Mouse (Mus musculus) CH12.LX (cell line): ENCODE results near the gene Acmsd. TPM values are rescaled to one million over a fixed set of nuclear protein-coding genes. Genes with fewer than 3 reads are reported as not detected.

Experiments used
- DNase-seq: peaks from one replicate; pipeline ENCODE4 v3.0.0-alpha.2; 2013; ENCODE audit errors: extremely low read depth
- H3K27ac ChIP-seq: 2 replicates; pipeline ENCODE4 v1.5.1; 2012; ENCODE audit warnings: low read depth, mild to moderate bottlenecking, control low read depth, moderate library complexity; ENCODE audit not compliant: insufficient read depth
- H3K27me3 ChIP-seq: replicated peaks from 2 replicates; pipeline ENCODE3; 2012; ENCODE audit warnings: inconsistent platforms
- H3K36me3 ChIP-seq, 2 experiments: replicated peaks in 1 of 2; 2 replicates each; pipeline versions ENCODE3 to v1.6.1; 2012; ENCODE audit warnings: inconsistent platforms in 1 of 2, low read length in 1 of 2, mild to moderate bottlenecking in 1 of 2, mixed read lengths in 1 of 2, moderate library complexity in 1 of 2; ENCODE audit not compliant: control insufficient read depth in 1 of 2, insufficient read depth in 1 of 2
- H3K4me1 ChIP-seq, 2 experiments: 2 replicates each; pipeline ENCODE4 v1.6.1; 2012; ENCODE audit warnings: inconsistent platforms in 1 of 2, moderate library complexity in 1 of 2; ENCODE audit not compliant: insufficient read depth in 2 of 2, control insufficient read depth in 1 of 2
- H3K4me2 ChIP-seq: 2 replicates; pipeline ENCODE4 v1.6.1; 2012; ENCODE audit warnings: low read depth, mild to moderate bottlenecking, control low read depth; ENCODE audit not compliant: poor library complexity, insufficient read depth, severe bottlenecking
- H3K4me3 ChIP-seq, 3 experiments: fragments of 150-350 bp in 1 of 3; sonication (generic) in 1 of 3; replicated peaks in 1 of 3; 2 replicates each; pipeline versions ENCODE3 to v1.5.1; 2011 to 2012; ENCODE audit warnings: low read depth in 2 of 3, low read length in 2 of 3, mild to moderate bottlenecking in 2 of 3, moderate library complexity in 2 of 3, control low read depth in 1 of 3, improper control_type of control experiment in 1 of 3, inconsistent platforms in 1 of 3, mixed read lengths in 1 of 3; ENCODE audit not compliant: poor library complexity in 1 of 3
- H3K79me2 ChIP-seq: replicated peaks from 2 replicates; pipeline ENCODE4 v1.6.1; 2012; ENCODE audit warnings: mild to moderate bottlenecking, moderate library complexity; ENCODE audit not compliant: control insufficient read depth, poor library complexity, insufficient read depth, severe bottlenecking; ENCODE audit errors: extremely low read depth
- H3K9ac ChIP-seq: 2 replicates; pipeline ENCODE4 v1.6.1; 2012; ENCODE audit warnings: low read depth, mild to moderate bottlenecking, control low read depth, moderate library complexity; ENCODE audit not compliant: insufficient read depth
- H3K9me3 ChIP-seq: replicated peaks from 2 replicates; pipeline ENCODE3; 2012; ENCODE audit warnings: low read length, inconsistent platforms, mixed read lengths
- BHLHE40 ChIP-seq: IDR thresholded peaks from 2 replicates; pipeline ENCODE4 v1.6.1; 2011; ENCODE audit warnings: mild to moderate bottlenecking, low read depth, low read length, improper control_type of control experiment
- CHD1 ChIP-seq: IDR thresholded peaks from 2 replicates; pipeline ENCODE4 v1.6.1; 2012; ENCODE audit warnings: low read depth, low read length, improper control_type of control experiment, inconsistent platforms
- CTCF ChIP-seq, 2 experiments: IDR thresholded peaks in 1 of 2; conservative IDR thresholded peaks in 1 of 2; 2 replicates each; pipeline ENCODE4 v1.5.1; 2011 to 2012; ENCODE audit warnings: low read depth in 2 of 2, low read length in 2 of 2, improper control_type of control experiment in 1 of 2, inconsistent platforms in 1 of 2, mild to moderate bottlenecking in 1 of 2, moderate library complexity in 1 of 2
- E2F4 ChIP-seq: IDR thresholded peaks from 2 replicates; pipeline ENCODE4 v1.6.1; 2011; ENCODE audit warnings: low read depth, low read length, improper control_type of control experiment; ENCODE audit not compliant: insufficient replicate concordance
- EP300 ChIP-seq: IDR thresholded peaks from 2 replicates; pipeline ENCODE4 v1.6.1; 2011; ENCODE audit warnings: low read length, improper control_type of control experiment
- ETS1 ChIP-seq: conservative IDR thresholded peaks from 2 replicates; pipeline ENCODE4 v1.6.1; 2012; ENCODE audit warnings: low read depth, mild to moderate bottlenecking, inconsistent platforms, low read length, improper control_type of control experiment, moderate library complexity
- GABPA ChIP-seq: IDR thresholded peaks from 2 replicates; pipeline ENCODE4 v1.6.1; 2012; ENCODE audit warnings: low read depth, low read length, improper control_type of control experiment, inconsistent platforms; ENCODE audit not compliant: insufficient replicate concordance
- HCFC1 ChIP-seq: IDR thresholded peaks from 2 replicates; pipeline ENCODE4 v1.6.1; 2012; ENCODE audit warnings: low read depth, mild to moderate bottlenecking, inconsistent platforms, low read length, improper control_type of control experiment
- JUN ChIP-seq: IDR thresholded peaks from 2 replicates; pipeline ENCODE4 v1.6.1; 2011; ENCODE audit warnings: low read depth, mild to moderate bottlenecking, low read length, improper control_type of control experiment, moderate library complexity; ENCODE audit not compliant: insufficient read depth
- KAT2A ChIP-seq: IDR thresholded peaks from 2 replicates; pipeline ENCODE4 v1.6.1; 2012; ENCODE audit warnings: low read length, improper control_type of control experiment, inconsistent platforms; ENCODE audit not compliant: insufficient replicate concordance
- MAFK ChIP-seq: IDR thresholded peaks from 2 replicates; pipeline ENCODE4 v1.6.1; 2011; ENCODE audit warnings: low read length, improper control_type of control experiment; ENCODE audit not compliant: insufficient replicate concordance
- MAZ ChIP-seq: IDR thresholded peaks from 2 replicates; pipeline ENCODE4 v1.6.1; 2012; ENCODE audit warnings: low read depth, mild to moderate bottlenecking, inconsistent platforms, low read length, improper control_type of control experiment, moderate library complexity
- MEF2A ChIP-seq: IDR thresholded peaks from 2 replicates; pipeline ENCODE4 v1.6.1; 2014; ENCODE audit warnings: low read depth, mild to moderate bottlenecking, inconsistent platforms, low read length, improper control_type of control experiment, borderline replicate concordance
- MXI1 ChIP-seq: IDR thresholded peaks from 2 replicates; pipeline ENCODE4 v1.6.1; 2011; ENCODE audit warnings: mild to moderate bottlenecking, low read depth, low read length, improper control_type of control experiment
- MYC ChIP-seq: IDR thresholded peaks from 2 replicates; pipeline ENCODE4 v1.6.1; 2011; ENCODE audit warnings: low read depth, mild to moderate bottlenecking, improper control_type of control experiment, low read length
- NELFE ChIP-seq: IDR thresholded peaks from 2 replicates; pipeline ENCODE4 v1.6.1; 2011; ENCODE audit warnings: low read depth, low read length, improper control_type of control experiment
- NRF1 ChIP-seq: IDR thresholded peaks from 2 replicates; pipeline ENCODE4 v1.6.1; 2014; ENCODE audit warnings: low read depth, mild to moderate bottlenecking, inconsistent platforms, low read length, improper control_type of control experiment, moderate library complexity
- PAX5 ChIP-seq: IDR thresholded peaks from 2 replicates; pipeline ENCODE4 v1.6.1; 2012; ENCODE audit warnings: low read length, inconsistent platforms, mixed read lengths
- POLR2A ChIP-seq: IDR thresholded peaks from 2 replicates; pipeline ENCODE4 v1.6.1; 2011; ENCODE audit warnings: low read depth, mild to moderate bottlenecking, improper control_type of control experiment, low read length
- POLR2AphosphoS2 ChIP-seq: IDR thresholded peaks from 2 replicates; pipeline ENCODE4 v1.6.1; 2011; ENCODE audit warnings: low read depth, low read length, improper control_type of control experiment
- RAD21 ChIP-seq: IDR thresholded peaks from 2 replicates; pipeline ENCODE4 v1.6.1; 2011; ENCODE audit warnings: low read depth, mild to moderate bottlenecking, low read length, improper control_type of control experiment, moderate library complexity
- SIN3A ChIP-seq: IDR thresholded peaks from 2 replicates; pipeline ENCODE4 v1.6.1; 2012; ENCODE audit warnings: low read length, improper control_type of control experiment, inconsistent platforms
- TBP ChIP-seq: conservative IDR thresholded peaks from 2 replicates; pipeline ENCODE4 v1.6.1; 2011; ENCODE audit warnings: low read depth, low read length, improper control_type of control experiment
- TCF12 ChIP-seq: IDR thresholded peaks from 2 replicates; pipeline ENCODE4 v1.6.1; 2014; ENCODE audit warnings: low read depth, mild to moderate bottlenecking, inconsistent platforms, low read length, improper control_type of control experiment
- USF2 ChIP-seq: conservative IDR thresholded peaks from 2 replicates; pipeline ENCODE4 v1.6.1; 2011; ENCODE audit warnings: low read depth, low read length, improper control_type of control experiment
- ZC3H11A ChIP-seq: IDR thresholded peaks from 2 replicates; pipeline ENCODE4 v1.6.1; 2012; ENCODE audit warnings: low read depth, mild to moderate bottlenecking, inconsistent platforms, low read length, improper control_type of control experiment
- ZKSCAN1 ChIP-seq: IDR thresholded peaks from 2 replicates; pipeline ENCODE4 v1.6.1; 2012; ENCODE audit warnings: low read depth, inconsistent platforms, low read length, improper control_type of control experiment, borderline replicate concordance
- dilution Hi-C: fragments of 300-500 bp; cut with MboI; formaldehyde crosslinking; loops from 2 replicates; pipeline ENCODE4 v1.14.3; 2020; ENCODE audit warnings: low sequenced_read_pairs; ENCODE audit not compliant: extremely low pct_unique_long_range_greater_than_20kb, extremely low pct_ligation_motif_present
- in situ Hi-C: fragments of 300-500 bp; cut with MboI; formaldehyde crosslinking; loops from 3 replicates; pipeline ENCODE4 v1.14.3; 2019; ENCODE audit warnings: low sequenced_read_pairs, low pct_ligation_motif_present, low pct_unique_long_range_greater_than_20kb, mixed read lengths
- polyA plus RNA-seq: library from polyadenylated mRNA; unstranded; fragments of >175 nt; gene quantifications from 2 replicates; pipeline ENCODE4 v1.2.1, GENCODE M21; 2012; ENCODE audit warnings: low read depth; ENCODE audit not compliant: insufficient read length
- total RNA-seq, 2 experiments: library from RNA; depleted of rRNA; stranded (reverse); fragments of 300-350 nt in 1 of 2; fragments of >200 nt in 1 of 2; gene quantifications; 2 replicates each; pipeline ENCODE4 v1.2.3; 2012 to 2014

The Acmsd gene
- total and polyA plus RNA-seq, 3 experiments: not detected

DNA sequence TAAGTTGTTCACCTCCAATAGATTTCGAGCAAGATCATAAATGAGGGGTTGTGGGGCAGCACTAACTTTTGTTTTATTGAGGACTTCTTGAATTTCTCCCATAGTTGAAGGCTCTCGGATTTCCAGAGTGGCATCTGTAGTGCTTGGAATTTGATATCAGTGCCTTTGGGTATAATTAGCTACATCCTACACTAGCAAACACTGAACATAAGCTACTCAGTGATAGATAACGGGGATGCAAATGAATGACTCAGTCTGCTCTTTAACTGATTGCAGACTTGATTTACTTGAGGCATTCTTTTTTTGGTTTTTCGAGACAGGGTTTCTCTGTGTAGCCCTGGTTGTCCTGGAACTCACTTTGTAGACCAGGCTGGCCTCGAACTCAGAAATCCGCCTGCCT is 59.7 kb downstream of the Acmsd start:
- Histone ChIP-seq H3K4me2 (no peak overlapping the region), H3K9me3 (no peaks in the 10 kb centered on the region), H3K27ac (no peak overlapping the region), H3K79me2 (peaks cover 80% of the 10 kb centered on the region), H3K27me3 (no peaks in the 10 kb centered on the region), H3K4me3 (no peak overlapping the region), H3K4me1 (peaks cover 0 to 27% of the 10 kb centered on the region in 2 experiments; a peak in 1 of 4 replicates), H3K9ac (no peak overlapping the region), H3K36me3 (peaks cover 10 to 60% of the 10 kb centered on the region in 2 experiments)
- no peak for DNase-seq
- in situ Hi-C loops (no loop called here), dilution Hi-C loops (no loop called here)
- no peak for TF ChIP-seq EP300
- no peak for TF ChIP-seq TCF12
- TF ChIP-seq CTCF (conservative IDR thresholded peaks at IDR 0.05 in 1 of 2, IDR thresholded peaks at IDR 0.05 in 1 of 2; ENCODE audit: low read depth in 2 of 2, low read length in 2 of 2): no peak
- no peak for TF ChIP-seq ETS1
- no peak for TF ChIP-seq RAD21
- TF ChIP-seq MAFK: no peak
- TF ChIP-seq GABPA: no peak
- TF ChIP-seq POLR2AphosphoS2: no peak
- TF ChIP-seq TBP: no peak
- TF ChIP-seq E2F4: no peak
- TF ChIP-seq ZC3H11A: no peak
- TF ChIP-seq MYC: no peak
- TF ChIP-seq MXI1: no peak
- no peak for TF ChIP-seq ZKSCAN1
- no peak for TF ChIP-seq NRF1
- TF ChIP-seq CHD1: no peak
- no peak for TF ChIP-seq SIN3A
- TF ChIP-seq POLR2A: no peak

DNA sequence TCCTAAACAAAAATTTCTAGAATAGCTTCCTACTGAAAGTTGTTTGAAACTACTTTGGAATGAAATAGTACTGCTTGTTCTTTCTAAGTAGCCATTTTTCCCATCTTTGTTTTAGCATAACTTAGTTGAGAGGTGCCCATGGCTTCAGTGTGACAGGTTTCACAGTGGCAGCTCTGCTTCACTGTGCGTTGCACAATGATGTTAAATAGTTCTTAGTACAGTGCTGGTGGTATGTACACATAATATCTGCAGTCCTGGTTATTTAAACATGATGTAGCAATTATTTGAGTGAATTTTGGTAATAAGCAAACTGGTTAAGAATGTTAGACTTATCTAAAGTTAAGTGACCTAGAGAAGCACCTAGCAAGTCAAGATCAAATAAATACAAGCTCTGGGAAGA is 64.2 kb downstream of the Acmsd start:
- Histone ChIP-seq H3K36me3 (peaks cover 19 to 69% of the 10 kb centered on the region in 2 experiments), H3K27me3 (no peaks in the 10 kb centered on the region), H3K4me1 (peaks cover 0 to 16% of the 10 kb centered on the region in 2 experiments; a peak in 2 of 4 replicates), H3K27ac (no peak overlapping the region), H3K9ac (no peak overlapping the region), H3K9me3 (no peaks in the 10 kb centered on the region), H3K4me3 (no peak overlapping the region), H3K79me2 (peaks cover 59% of the 10 kb centered on the region), H3K4me2 (no peak overlapping the region)
- DNase-seq: no peak
- in situ Hi-C loops: no loop called here
- dilution Hi-C loops: no loop called here
- TF ChIP-seq CTCF (conservative IDR thresholded peaks at IDR 0.05 in 1 of 2, IDR thresholded peaks at IDR 0.05 in 1 of 2; ENCODE audit: low read depth in 2 of 2, low read length in 2 of 2) (no peak), ZKSCAN1 (no peak), MXI1 (no peak), GABPA (no peak), MAZ (no peak), USF2 (no peak), TBP (no peak), MAFK (no peak), NELFE (no peak), POLR2AphosphoS2 (no peak), KAT2A (no peak), ZC3H11A (no peak), PAX5 (no peak), SIN3A (no peak), BHLHE40 (no peak), HCFC1 (no peak), MEF2A (no peak), JUN (no peak)
